Mouse (Mus musculus) C2C12 (cell line): ENCODE measurements around the gene Olfr520. TPM values are rescaled to one million over a fixed set of nuclear protein-coding genes. Genes with fewer than 3 reads are reported as not detected.

ENCODE experiments used
- H3K27me3 ChIP-seq: one replicate; pipeline ENCODE4 v1.6.1; 2011; ENCODE audit not compliant: control insufficient read depth, insufficient read depth, insufficient read length
- H3K36me3 ChIP-seq: one replicate; pipeline ENCODE4 v1.6.1; 2011; ENCODE audit not compliant: control insufficient read depth, insufficient read depth
- H3K4me3 ChIP-seq: one replicate; pipeline ENCODE4 v1.5.1; 2011; ENCODE audit warnings: mild to moderate bottlenecking, control low read depth; ENCODE audit not compliant: poor library complexity, insufficient read depth, severe bottlenecking
- H3K79me2 ChIP-seq: one replicate; pipeline ENCODE4 v1.6.1; 2011; ENCODE audit not compliant: control insufficient read depth, insufficient read depth
- H3K79me3 ChIP-seq: one replicate; pipeline ENCODE4 v1.6.1; 2011; ENCODE audit warnings: low read depth, control low read depth
- H3ac ChIP-seq: one replicate; pipeline ENCODE3; 2011; ENCODE audit warnings: low read depth; ENCODE audit not compliant: control insufficient read depth, insufficient read length
- CEBPB ChIP-seq: IDR thresholded peaks from one replicate; pipeline ENCODE4 v1.6.1; 2011; ENCODE audit warnings: low read depth, mild to moderate bottlenecking, control low read depth, moderate library complexity
- CTCF ChIP-seq: IDR thresholded peaks from one replicate; pipeline ENCODE4 v1.5.1; 2011; ENCODE audit not compliant: control insufficient read depth, insufficient read depth, insufficient read length
- FOSL1 ChIP-seq: IDR thresholded peaks from one replicate; pipeline ENCODE4 v1.8.0; 2011; ENCODE audit warnings: mild to moderate bottlenecking, low read length; ENCODE audit not compliant: poor library complexity, insufficient read depth, severe bottlenecking
- MAX ChIP-seq: IDR thresholded peaks from one replicate; pipeline ENCODE4 v1.6.1; 2011; ENCODE audit warnings: mild to moderate bottlenecking, control low read depth
- MYOD1 ChIP-seq: IDR thresholded peaks from one replicate; pipeline ENCODE4 v1.6.1; 2011; ENCODE audit warnings: low read depth; ENCODE audit not compliant: control insufficient read depth, insufficient read length
- MYOG ChIP-seq: IDR thresholded peaks from one replicate; pipeline ENCODE4 v1.6.1; 2011; ENCODE audit not compliant: control insufficient read depth, insufficient read length; ENCODE audit errors: extremely low read depth
- USF1 ChIP-seq: IDR thresholded peaks from one replicate; pipeline ENCODE4 v1.6.1; 2011; ENCODE audit warnings: low read depth, mild to moderate bottlenecking, control low read depth, moderate library complexity
- polyA plus RNA-seq: library from polyadenylated mRNA; unstranded; fragments of >200 nt; fragmentation: generic; extraction: Trizol; gene quantifications from one replicate; pipeline ENCODE4 v1.2.1, GENCODE M21; 2012; ENCODE audit warnings: missing spikeins

Gene Olfr520
- polyA plus RNA-seq, 1 experiment: not detected

DNA sequence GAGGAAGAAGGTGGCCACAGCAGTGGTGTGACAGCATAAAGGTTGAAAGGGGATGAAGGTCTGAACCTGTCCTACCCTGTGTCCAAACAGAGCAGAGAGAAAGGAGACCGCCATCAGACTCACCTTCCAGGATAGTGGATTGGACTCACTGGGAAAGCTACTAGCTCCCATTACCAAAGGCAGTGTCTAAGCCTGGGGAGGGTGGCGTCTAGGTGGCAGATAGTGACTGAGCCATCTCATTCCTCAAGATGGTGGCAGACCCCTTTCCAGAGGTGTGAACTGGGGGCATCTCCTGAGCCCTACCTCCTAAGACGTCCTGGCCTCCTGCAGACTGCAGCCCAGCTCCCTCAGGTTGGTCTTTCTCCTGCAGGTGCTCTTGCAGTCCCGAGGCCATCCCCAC is 29.4 kb upstream of the Olfr520 start:
- Histone ChIP-seq H3K27me3 (peaks cover 22% of the 10 kb centered on the region), H3K79me2 (no peaks in the 10 kb centered on the region), H3ac (no peak overlapping the region), H3K4me3 (no peak overlapping the region), H3K79me3 (no peaks in the 10 kb centered on the region), H3K36me3 (no peaks in the 10 kb centered on the region)
- TF ChIP-seq CTCF (no peak), FOSL1 (no peak), MYOG (no peak), USF1 (no peak), CEBPB (no peak), MYOD1 (no peak), MAX (no peak)

DNA sequence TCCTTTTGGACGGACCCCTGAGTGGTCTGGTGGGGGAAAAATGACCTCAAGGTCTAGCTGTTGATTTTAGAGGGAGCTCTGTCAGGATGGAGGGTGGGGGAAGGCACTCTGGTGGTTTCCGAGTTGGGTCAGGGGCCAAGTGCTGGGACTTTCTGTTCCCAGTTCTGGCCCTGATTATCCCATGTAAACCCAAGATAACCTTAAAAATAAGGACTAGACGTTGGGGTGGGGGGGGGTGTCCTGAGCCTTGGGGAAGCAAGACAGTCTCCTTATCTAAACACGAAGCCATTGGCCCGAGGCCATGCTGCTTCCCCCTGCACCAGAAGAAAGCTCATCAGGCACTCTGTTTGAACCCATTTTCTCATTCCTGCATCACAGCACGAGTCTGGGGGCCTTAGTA is 27.9 kb upstream of the Olfr520 start:
- Histone ChIP-seq H3K27me3 (peaks cover 21% of the 10 kb centered on the region), H3K79me3 (no peaks in the 10 kb centered on the region), H3ac (no peak overlapping the region), H3K79me2 (no peaks in the 10 kb centered on the region), H3K36me3 (no peaks in the 10 kb centered on the region), H3K4me3 (no peak overlapping the region)
- TF ChIP-seq MAX (no peak), FOSL1 (no peak), MYOD1 (no peak), CEBPB (no peak), CTCF (no peak), MYOG (no peak), USF1 (no peak)

DNA sequence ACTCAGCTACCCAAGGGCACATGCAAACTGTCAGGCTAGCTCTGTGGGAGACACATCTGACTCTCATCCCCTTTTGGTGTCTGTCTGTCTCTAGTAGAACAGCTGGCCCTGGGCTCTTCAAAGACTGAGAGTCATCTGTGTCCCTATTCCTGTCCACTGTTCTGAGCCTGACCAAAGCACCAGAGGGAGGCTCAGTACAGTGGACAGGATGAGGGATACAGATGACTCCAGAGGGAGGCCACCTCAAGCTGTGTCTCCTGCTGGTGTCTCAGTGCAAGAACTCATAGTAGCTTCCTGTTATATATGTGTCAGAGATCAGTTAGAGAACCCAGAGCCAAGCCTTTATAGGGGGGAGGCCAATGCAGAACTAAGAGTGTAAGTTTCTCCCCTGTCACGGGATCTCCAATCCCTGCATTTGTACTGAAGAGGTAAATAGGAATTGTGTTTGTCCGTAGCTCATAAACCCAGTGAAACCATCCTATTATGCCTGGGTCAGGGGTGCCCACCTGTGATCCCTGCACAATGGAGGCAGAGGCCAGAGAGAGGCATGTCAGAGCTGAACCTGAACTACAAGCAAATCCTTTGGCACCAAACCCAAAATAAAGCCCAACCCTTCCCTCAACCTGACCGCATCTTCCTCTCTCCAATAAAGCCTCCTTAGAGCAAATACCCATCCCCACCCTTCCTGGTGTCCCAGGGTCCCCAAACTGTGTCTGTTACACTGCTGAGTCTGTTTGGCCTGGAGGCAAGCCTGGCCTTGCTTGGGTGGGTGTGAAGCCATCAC is 25.1 kb upstream of the Olfr520 start:
- TF ChIP-seq MAX: no peak
- no peak for TF ChIP-seq MYOG
- no peak for TF ChIP-seq MYOD1
- no peak for TF ChIP-seq USF1
- TF ChIP-seq CTCF: no peak
- TF ChIP-seq CEBPB: no peak
- no peak for TF ChIP-seq FOSL1
- Histone ChIP-seq H3K79me2 (no peaks in the 10 kb centered on the region), H3K4me3 (no peak overlapping the region), H3K27me3 (peaks cover 35% of the 10 kb centered on the region), H3K36me3 (no peaks in the 10 kb centered on the region), H3ac (no peak overlapping the region), H3K79me3 (no peaks in the 10 kb centered on the region)

DNA sequence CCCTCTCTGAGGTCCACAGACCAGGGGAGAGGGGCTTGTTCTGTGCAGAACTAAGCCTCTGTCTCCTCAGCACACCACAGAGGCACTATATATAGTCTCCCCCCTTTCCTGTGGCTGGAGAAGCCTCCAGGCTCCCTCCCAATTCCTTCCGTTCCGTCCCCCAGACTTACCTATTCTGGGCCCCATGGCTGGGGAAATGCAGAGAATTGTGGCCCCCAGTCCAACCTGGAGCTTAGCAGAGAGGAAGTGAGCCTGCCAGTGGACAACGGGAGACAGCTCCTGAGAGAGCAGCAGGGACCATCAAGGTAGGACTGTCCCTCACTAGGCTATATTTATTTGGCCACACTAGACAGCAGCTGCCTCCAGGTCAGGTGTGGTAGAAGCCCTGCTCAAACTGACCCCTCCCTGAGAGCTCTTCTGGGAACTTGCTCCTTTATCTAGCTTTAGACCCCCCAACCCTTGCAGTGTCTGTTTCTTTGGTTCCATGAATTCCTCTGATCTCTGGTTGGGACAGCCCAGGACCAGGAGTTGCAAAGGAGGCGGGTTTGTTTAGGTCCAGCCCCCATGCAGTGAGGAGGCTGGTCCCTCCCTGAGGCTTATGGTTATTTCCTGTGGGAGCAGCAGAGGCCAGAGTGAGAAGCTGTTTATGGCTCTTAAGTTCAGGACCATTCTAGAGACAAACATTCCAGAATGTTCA is 23.6 kb upstream of the Olfr520 start:
- Histone ChIP-seq H3K36me3 (no peaks in the 10 kb centered on the region), H3K79me3 (no peaks in the 10 kb centered on the region), H3K4me3 (no peak overlapping the region), H3K79me2 (no peaks in the 10 kb centered on the region), H3ac (no peak overlapping the region), H3K27me3 (peaks cover 30% of the 10 kb centered on the region)
- no peak for TF ChIP-seq USF1
- TF ChIP-seq MYOD1: no peak
- TF ChIP-seq MYOG: no peak
- TF ChIP-seq FOSL1: no peak
- TF ChIP-seq MAX: no peak
- no peak for TF ChIP-seq CTCF
- no peak for TF ChIP-seq CEBPB

DNA sequence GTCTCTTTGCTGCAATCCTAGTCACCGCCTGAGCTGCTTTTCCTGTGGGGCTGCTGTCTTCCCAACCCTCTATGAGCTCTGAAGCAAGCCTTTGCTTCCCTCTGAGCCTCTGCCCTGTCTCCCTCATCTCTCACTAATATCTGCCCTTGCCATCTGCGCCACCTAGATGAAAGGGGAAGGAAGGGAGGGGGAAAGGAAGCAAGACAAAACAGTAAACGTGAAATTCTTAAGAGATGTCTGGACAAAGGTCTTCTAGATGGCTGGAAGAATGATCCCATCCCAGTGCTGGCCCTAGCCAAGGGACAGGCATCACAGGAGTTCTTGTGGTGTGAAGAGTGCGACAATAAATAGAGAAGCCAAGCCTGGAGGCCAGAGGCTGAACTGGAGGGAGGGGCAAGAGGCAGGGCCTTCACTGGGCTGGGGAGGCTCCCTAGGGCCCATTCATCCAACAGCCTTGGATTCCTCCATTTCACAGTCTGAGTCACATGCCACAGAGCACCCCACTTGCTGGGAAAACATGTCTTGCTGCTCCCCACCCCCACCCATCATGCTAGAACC is 23.0 kb upstream of the Olfr520 start:
- no peak overlapping the region for H3K4me3 ChIP-seq
- H3K79me3 ChIP-seq: no peaks in the 10 kb centered on the region
- no peak for TF ChIP-seq FOSL1
- no peak for TF ChIP-seq MYOD1
- no peak for TF ChIP-seq CTCF
- no peak for TF ChIP-seq USF1
- TF ChIP-seq MAX: no peak
- no peak overlapping the region for H3ac ChIP-seq
- peaks cover 30% of the 10 kb centered on the region for H3K27me3 ChIP-seq
- H3K79me2 ChIP-seq: no peaks in the 10 kb centered on the region
- H3K36me3 ChIP-seq: no peaks in the 10 kb centered on the region
